Mouse (Mus musculus) small intestine, adult 2 months (tissue): ENCODE measurements around the gene Rtn2.

Experiments used
- CTCF ChIP-seq: fragments of 200-500 bp; IDR thresholded peaks from 2 replicates; pipeline ENCODE4 v1.5.1; 2012; ENCODE audit warnings: low read depth, mild to moderate bottlenecking, control low read depth, inconsistent platforms, low read length, moderate library complexity, mixed read lengths; ENCODE audit not compliant: insufficient replicate concordance, insufficient read length; ENCODE audit errors: extremely low read depth
- POLR2A ChIP-seq: fragments of 200-500 bp; IDR thresholded peaks from 2 replicates; pipeline ENCODE4 v1.6.1; 2012; ENCODE audit warnings: low read depth, mild to moderate bottlenecking, control low read depth, inconsistent platforms, low read length, moderate library complexity

DNA sequence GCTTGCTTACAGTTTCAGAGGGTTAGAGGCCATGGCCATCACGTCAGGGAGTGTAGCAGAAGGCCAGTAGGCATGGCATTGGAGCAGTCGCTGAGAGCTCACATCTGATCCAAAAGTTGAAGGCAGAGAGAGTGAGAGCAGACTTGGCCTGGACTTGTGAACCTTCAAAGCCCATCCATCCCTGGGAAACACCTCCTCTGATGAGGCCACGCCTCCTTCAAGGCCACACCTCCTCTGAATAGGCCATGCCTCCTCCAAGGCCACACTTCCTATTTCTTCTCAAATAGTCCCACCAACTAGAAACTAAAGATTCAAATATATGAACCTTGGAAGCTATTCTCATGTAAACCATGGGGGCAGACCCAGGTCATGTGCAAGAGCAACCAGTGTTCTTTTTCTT lies 53.2 kb downstream of the Rtn2 start:
- no peak for TF ChIP-seq POLR2A
- no peak for TF ChIP-seq CTCF
